Mouse (Mus musculus) layer of hippocampus, adult 9-10 months (tissue): ENCODE data around the gene Gm42715.

Source experiments
- DNase-seq: peaks from one replicate; pipeline ENCODE4 v3.0.0; 2022; ENCODE audit warnings: low spot score

The Gm42715 gene

DNA sequence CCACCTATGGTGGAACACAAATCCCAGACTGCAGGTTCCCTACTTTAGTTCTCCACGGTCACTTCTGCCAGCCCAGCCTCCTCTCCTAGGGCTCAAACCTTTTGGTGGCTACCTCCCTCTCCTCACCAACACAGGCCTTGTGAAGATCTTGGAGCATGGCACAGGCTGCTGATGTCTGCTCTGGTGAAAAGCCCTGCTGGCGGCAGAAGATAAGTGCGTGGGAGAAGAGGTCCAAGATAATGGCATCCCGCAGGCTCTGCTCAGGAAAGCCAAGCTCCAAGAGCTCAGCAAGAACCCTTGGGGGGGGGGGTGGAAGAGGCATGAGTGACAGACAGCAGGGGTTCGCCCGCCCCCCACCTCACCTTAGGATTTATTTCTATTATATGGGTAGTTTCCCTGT lies 66.8 kb downstream of the Gm42715 start:
- no peak for DNase-seq

DNA sequence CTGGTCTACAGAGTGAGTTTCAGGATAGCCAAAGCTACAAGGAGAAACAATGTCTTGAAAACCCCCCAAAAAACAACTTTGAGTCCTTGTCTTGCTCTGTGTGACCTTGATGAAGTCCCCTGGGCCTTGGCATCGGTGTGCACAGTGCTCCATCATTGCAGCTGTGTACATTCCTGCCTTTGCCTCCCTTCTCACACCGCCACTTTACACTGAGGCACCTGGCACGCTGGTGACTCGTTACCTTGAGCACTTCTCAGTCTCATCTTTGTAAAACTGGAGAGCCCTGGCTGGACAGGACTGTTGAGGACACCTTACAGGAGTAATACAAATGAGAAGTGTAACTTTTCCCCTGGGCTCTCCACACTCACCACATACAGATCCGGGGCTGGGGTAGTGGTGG lies 67.8 kb downstream of the Gm42715 start:
- DNase-seq = no peak

GRCm38 (mm10) chr7:127588011-127588871 lies 68.9 kb downstream of the Gm42715 start, which contains the start of the genes Ccdc189 and Rnf40:
TSS of gene Ccdc189 (minus strand) at chr7:127588595.
TSS of gene Rnf40 (plus strand) at chr7:127588767.
- DNase-seq = peak; percentile 95

GRCm38 (mm10) chr7:127588901-127589300 lies 69.5 kb downstream of the Gm42715 start:
- DNase-seq = no peak

DNA sequence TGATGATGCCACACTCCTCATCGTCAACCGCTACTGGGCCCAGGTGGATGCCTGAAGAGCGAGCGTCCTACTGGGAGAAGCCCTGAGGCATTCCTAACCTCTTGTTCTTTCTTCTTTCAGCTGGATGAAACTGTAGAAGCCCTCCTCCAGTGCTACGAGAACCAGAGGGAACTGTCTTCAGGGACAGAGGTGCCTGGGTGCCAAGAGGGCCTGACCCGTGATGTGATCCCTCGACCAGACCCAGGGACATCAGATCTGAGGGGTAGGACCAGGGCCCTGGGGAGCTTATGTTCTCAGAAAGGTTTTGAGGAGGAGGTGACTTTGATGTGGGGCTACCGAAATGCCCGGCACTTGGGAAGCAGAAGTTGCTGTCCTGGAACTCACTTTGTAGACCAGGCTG lies 70.3 kb downstream of the Gm42715 start:
- DNase-seq = no peak

GRCm38 (mm10) chr7:127591108-127591507 lies 71.7 kb downstream of the Gm42715 start:
- no peak for DNase-seq

- DNase-seq = no peak
These were observed 73.2 kb downstream of the Gm42715 start for GRCm38 (mm10) chr7:127592575-127592974.

GRCm38 (mm10) chr7:127596747-127597146 lies 77.4 kb downstream of the Gm42715 start:
- no peak for DNase-seq

- no peak for DNase-seq
These were observed 81.2 kb downstream of the Gm42715 start for GRCm38 (mm10) chr7:127600612-127601011.

DNA sequence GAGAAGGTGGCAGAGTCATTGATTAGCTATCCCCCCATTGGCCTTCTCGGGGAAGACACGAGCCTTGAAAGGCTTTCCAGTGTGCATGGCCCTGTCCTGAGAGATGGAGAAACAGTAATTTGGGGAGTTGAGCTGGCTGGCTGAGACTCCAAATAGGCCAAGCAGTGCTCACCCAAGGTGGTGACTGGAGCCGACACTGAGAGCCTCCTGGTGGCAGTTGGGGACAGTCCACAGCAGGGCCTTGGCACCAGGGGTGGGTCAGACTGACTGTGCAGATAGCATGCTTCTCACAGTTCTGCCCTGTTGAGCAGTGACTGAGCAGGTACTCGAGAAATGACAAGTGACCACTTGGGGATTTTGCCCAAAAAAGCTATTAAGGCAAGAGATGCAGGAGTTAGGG lies 82.4 kb downstream of the Gm42715 start:
- DNase-seq = no peak

DNA sequence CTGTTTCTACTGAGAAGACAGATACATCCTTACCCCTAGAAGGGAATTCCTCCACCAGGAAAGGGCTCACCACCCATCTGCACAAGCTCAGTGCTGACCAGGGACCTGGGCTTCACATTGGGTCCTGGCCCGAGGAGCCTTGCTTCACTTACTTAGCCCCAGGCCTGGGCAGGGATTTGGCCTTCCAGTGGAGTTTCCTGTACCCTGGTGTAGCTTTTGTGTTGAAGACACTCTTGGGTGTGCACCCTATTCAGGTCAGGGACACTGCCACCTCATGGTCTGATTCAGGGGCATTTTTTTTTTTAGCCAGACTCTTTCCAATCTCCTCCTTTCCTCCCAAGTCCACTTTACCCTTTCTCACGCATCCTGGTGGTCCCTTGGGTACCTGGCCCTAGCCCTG lies 83.5 kb downstream of the Gm42715 start:
- no peak for DNase-seq

- DNase-seq = no peak
These were observed 84.9 kb downstream of the Gm42715 start for GRCm38 (mm10) chr7:127604256-127604655.

GRCm38 (mm10) chr7:127607150-127607549 lies 87.8 kb downstream of the Gm42715 start:
- DNase-seq = no peak

DNA sequence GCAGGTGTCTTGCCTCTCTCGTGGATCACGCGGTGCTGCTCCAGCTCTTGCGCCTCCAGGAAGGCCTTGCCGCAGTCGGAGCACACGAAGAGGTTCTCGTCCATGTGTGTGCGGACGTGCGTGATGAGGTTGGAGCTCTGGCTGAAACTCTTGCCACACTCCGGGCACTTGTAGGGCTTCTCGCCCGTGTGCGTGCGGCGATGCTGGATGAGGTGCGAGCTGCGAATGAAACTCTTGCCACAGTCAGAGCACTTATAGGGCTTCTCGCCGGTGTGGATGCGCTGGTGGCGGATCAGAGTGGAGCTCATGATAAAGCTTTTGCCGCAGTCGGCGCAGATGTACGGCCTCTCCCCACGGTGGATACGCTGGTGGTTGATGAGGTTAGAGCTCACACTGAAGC lies 91.6 kb downstream of the Gm42715 start:
- DNase-seq = no peak

GRCm38 (mm10) chr7:127611561-127611960 lies 92.2 kb downstream of the Gm42715 start:
- DNase-seq = no peak

- DNase-seq = no peak
These were observed 94.1 kb downstream of the Gm42715 start for GRCm38 (mm10) chr7:127613501-127613900.

DNA sequence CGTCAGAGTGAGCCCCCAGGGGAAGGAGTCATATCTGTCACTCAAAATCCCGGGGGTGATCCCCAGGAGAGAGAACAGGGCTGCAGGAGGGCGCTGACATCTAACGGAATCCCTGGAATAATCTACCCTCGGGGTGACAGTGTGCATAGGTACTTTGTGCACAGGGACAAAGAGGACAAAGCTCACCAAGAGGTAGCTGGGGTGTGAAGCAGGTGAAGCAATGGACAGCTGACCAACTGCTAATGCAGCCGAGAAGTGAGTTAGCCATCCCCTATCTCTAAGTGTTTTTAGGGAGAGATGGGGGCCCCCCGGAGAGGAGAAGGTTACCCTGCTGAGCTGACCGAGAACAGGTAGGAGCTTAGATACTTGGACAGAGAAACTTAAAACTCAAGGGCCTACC lies 94.7 kb downstream of the Gm42715 start:
- no peak for DNase-seq

- no peak for DNase-seq
These were observed 95.1 kb downstream of the Gm42715 start for GRCm38 (mm10) chr7:127614511-127614890.

DNA sequence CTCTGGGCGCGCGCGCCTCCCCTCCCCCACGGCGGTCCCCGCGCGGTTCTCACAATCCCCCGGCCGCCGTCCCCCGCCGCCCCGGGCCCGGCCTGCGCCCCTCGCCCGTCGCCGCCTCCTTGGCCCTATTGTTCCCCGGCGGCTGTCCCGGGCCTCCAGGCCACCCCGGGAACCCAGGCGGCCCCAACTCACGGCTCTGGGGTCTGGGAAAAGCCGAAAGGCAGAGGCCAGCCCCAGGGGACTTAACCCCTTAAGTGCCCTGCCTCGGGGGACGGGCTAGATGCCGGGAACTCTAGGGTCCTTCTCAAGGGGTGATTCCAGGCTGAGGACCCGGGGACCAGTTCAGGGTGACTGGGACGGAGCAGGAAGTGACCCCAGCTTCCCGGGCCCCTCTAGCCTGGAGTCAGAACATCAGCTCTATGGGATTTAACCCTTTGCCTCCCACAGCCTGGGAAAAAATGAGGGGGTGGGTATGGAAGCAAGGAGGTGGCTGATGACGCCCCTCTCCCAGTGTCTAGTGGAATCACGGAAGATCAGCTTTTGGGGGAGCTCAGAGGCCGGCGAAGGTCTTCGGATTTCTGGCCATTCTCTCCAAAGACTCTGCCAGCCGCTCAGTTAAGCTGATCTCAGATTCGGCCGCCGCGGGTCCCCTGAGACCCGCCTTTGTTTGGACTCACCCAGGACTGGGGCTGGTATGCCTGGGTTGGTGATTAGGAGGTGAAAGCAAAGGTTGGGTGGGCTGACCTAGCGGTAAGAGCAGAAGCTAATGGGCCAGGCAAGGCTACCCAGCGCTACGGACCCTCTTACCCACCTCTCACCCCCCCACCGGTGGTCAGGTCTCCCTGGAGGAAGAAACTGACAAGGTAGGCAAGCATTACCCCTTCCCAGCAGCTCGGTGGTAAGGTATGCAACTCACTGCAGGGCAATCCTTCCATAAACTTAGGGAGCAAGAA lies 95.8 kb downstream of the Gm42715 start, which contains the start of gene Zfp629:
Gene Zfp629 (minus strand): TSS at position 907 of the 953 bp plus-strand sequence.
- DNase-seq = peak; percentile 31

DNA sequence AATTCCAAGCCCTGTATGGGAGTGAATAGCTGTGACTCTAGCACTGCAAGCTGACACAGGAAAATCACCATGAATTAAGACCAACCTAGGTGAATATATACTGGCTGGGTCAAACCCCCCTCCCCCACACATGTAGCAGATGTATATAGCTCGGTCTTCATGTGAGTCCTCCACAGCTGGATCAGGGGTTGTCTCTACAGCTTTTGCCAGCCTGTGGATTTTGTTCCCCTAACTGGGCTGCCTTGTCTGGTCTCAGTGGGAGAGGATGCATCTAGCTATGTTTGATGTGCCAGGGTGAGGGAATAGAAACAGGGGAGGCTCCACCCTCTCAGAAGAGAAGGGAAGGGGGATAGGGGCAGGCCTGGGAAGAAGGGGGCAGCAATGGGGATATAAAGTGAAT lies 97.0 kb downstream of the Gm42715 start:
- DNase-seq = no peak
